ENCODE assay signal across 25 mouse cellular contexts in the genomic region with DNA sequence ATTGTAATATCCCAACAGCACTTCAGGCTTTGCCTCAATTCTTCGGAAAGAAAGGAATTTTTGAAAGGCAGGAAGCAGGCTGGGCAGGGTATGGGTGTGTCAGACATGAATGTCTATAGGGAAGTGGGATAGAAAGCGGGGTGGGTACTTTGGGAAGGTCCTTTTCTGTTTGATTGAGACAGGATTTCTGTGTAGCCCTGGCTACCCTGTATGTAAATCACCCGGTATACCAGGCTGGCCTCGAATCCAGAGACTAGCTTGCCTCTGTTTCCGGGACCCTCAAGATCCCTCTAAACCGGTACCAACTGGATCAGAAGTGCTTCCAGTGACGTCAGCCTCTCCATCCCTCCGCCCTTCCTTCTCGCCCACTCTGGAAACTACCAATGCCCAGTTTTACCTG. TPM values are rescaled to one million over a fixed set of nuclear protein-coding genes. Genes with fewer than 3 reads are reported as not detected.
"Had no signal": no experiment of that assay in that cellular context is flagged by ENCODE, and none has a peak within 500 bp of the region (broad histone marks: within the 10 kb centered on the region; RNA-seq: fewer than 3 reads in every experiment).

No protein-coding gene starts in this region.

- H3K9ac ChIP-seq: limb, embryonic 13.5 days; liver, embryonic 12.5 days; liver, embryonic 15.5 days; lung, embryonic 15.5 days; midbrain, embryonic 15.5 days; neural tube, embryonic 13.5 days had no signal

- DNase-seq: kidney, adult 2 months; layer of hippocampus, adult 9-11 months; liver; lung, adult 18-20 months; lung, postnatal 10 days; lung, postnatal 36 days; right cerebral cortex, adult 18-20 months; right cerebral cortex, postnatal 14 days; right cerebral cortex, postnatal 4 days; thymus, adult 2 months; thymus, postnatal 25 days had no signal

- H3K27me3 ChIP-seq: midbrain, embryonic 12.5 days had no signal

- H3K4me3 ChIP-seq: layer of hippocampus, adult 2 months; limb, embryonic 10.5 days; limb, embryonic 13.5 days; liver, embryonic 12.5 days; liver, embryonic 15.5 days; lung, embryonic 15.5 days; midbrain, embryonic 15.5 days; myocyte; neural tube, embryonic 13.5 days had no signal

- H3K9me3 ChIP-seq: limb, embryonic 10.5 days; limb, embryonic 13.5 days; liver, embryonic 12.5 days; liver, embryonic 15.5 days; lung, embryonic 15.5 days; midbrain, embryonic 12.5 days; midbrain, embryonic 15.5 days; neural tube, embryonic 13.5 days had no signal

- ATAC-seq: liver, embryonic 12.5 days; midbrain, embryonic 15.5 days had no signal

- H3K36me3 ChIP-seq: limb, embryonic 13.5 days; liver, embryonic 15.5 days; lung, embryonic 15.5 days; midbrain, embryonic 15.5 days had no signal

- H3K27ac ChIP-seq: kidney, postnatal 0 days; layer of hippocampus, adult 2 months; limb, embryonic 13.5 days; liver, embryonic 12.5 days; liver, embryonic 15.5 days; lung, embryonic 15.5 days; stomach, postnatal 0 days had no signal

RNA-seq across cellular contexts. Expression of a gene that starts 6.6 kb away (rescaled TPM):
- total RNA-seq: megakaryocyte-erythroid progenitor cell, adult 5-6 weeks; monocyte, adult 5-6 weeks had no signal
- polyA plus RNA-seq: kidney, adult 2 months; kidney, postnatal 0 days; myocyte had no signal

RNA-seq across cellular contexts. Expression of a gene that starts 18.9 kb away (rescaled TPM):
- total RNA-seq: megakaryocyte-erythroid progenitor cell, adult 5-6 weeks had no signal
